Mouse (Mus musculus) MEL (cell line): ENCODE results near the gene Myo1e. TPM values are rescaled to one million over a fixed set of nuclear protein-coding genes. Genes with fewer than 3 reads are reported as not detected.
"Not testable (repeated sequence)": the region's sequence is repeated elsewhere in the genome, so short reads cannot be mapped to it uniquely, and the experiment has no call there.

Experiments
- DNase-seq: peaks from one replicate; pipeline ENCODE4 v3.0.0; 2011; ENCODE audit warnings: low read depth, low spot score
- H3K27ac ChIP-seq: 2 replicates; pipeline ENCODE4 v1.5.1; 2012; ENCODE audit warnings: low read depth, mild to moderate bottlenecking, control low read depth, low read length, moderate library complexity; ENCODE audit not compliant: control insufficient read depth
- H3K27me3 ChIP-seq, 2 experiments: fragments of 150-350 bp in 1 of 2; sonication (generic) in 1 of 2; 2 replicates each; pipeline ENCODE4 v1.6.1; 2012; ENCODE audit warnings: low read length in 2 of 2, mild to moderate bottlenecking in 2 of 2, improper control_type of control experiment in 1 of 2, moderate library complexity in 1 of 2; ENCODE audit not compliant: insufficient read depth in 2 of 2, control insufficient read depth in 1 of 2
- H3K36me3 ChIP-seq, 2 experiments: 2 replicates each; pipeline ENCODE4 v1.6.1; 2012 to 2014; ENCODE audit warnings: low read length in 2 of 2, improper control_type of control experiment in 1 of 2, inconsistent platforms in 1 of 2, mild to moderate bottlenecking in 1 of 2; ENCODE audit not compliant: insufficient read depth in 2 of 2, control insufficient read depth in 1 of 2
- H3K4me1 ChIP-seq, 2 experiments: fragments of 150-350 bp in 1 of 2; sonication (generic) in 1 of 2; 2 replicates each; pipeline ENCODE4 v1.6.1; 2012; ENCODE audit warnings: low read length in 2 of 2, improper control_type of control experiment in 1 of 2, mild to moderate bottlenecking in 1 of 2; ENCODE audit not compliant: insufficient read depth in 2 of 2, control insufficient read depth in 1 of 2
- H3K4me3 ChIP-seq, 2 experiments: fragments of 150-350 bp in 1 of 2; sonication (generic) in 1 of 2; 2 replicates each; pipeline ENCODE4 v1.5.1; 2012; ENCODE audit warnings: low read depth in 2 of 2, low read length in 2 of 2, mild to moderate bottlenecking in 2 of 2, moderate library complexity in 2 of 2, control low read depth in 1 of 2, improper control_type of control experiment in 1 of 2; ENCODE audit not compliant: control insufficient read depth in 1 of 2, insufficient read depth in 1 of 2
- H3K79me2 ChIP-seq: 2 replicates; pipeline ENCODE4 v1.6.1; 2012; ENCODE audit warnings: mild to moderate bottlenecking, low read length, moderate library complexity; ENCODE audit not compliant: control insufficient read depth, poor library complexity, insufficient read depth
- H3K9ac ChIP-seq: 2 replicates; pipeline ENCODE4 v1.6.1; 2012; ENCODE audit warnings: low read depth, mild to moderate bottlenecking, control low read depth, low read length, moderate library complexity; ENCODE audit not compliant: control insufficient read depth, poor library complexity, severe bottlenecking
- H3K9me3 ChIP-seq: fragments of 150-350 bp; sonication (generic); replicated peaks from 2 replicates; pipeline ENCODE4 v1.6.1; 2012; ENCODE audit warnings: mild to moderate bottlenecking, low read length, improper control_type of control experiment, moderate library complexity; ENCODE audit not compliant: insufficient read depth
- BHLHE40 ChIP-seq: IDR thresholded peaks from 2 replicates; pipeline ENCODE4 v1.6.1; 2012; ENCODE audit warnings: low read depth, mild to moderate bottlenecking, inconsistent platforms, low read length, improper control_type of control experiment, borderline replicate concordance
- CHD1 ChIP-seq: IDR thresholded peaks from 2 replicates; pipeline ENCODE4 v1.6.1; 2012; ENCODE audit warnings: low read depth, mild to moderate bottlenecking, inconsistent platforms, low read length, improper control_type of control experiment
- ELF1 ChIP-seq: IDR thresholded peaks from 2 replicates; pipeline ENCODE4 v1.6.1; 2014; ENCODE audit warnings: low read depth, mild to moderate bottlenecking, inconsistent platforms, low read length, improper control_type of control experiment, moderate library complexity
- EP300 ChIP-seq, 2 experiments: IDR thresholded peaks; 2 replicates each; pipeline ENCODE4 v1.6.1; 2011; ENCODE audit warnings: improper control_type of control experiment in 2 of 2, low read length in 2 of 2, low read depth in 1 of 2, mild to moderate bottlenecking in 1 of 2
- GABPA ChIP-seq: IDR thresholded peaks from 2 replicates; pipeline ENCODE4 v1.6.1; 2012; ENCODE audit warnings: low read depth, mild to moderate bottlenecking, inconsistent platforms, low read length, improper control_type of control experiment, moderate library complexity
- KAT2A ChIP-seq: conservative IDR thresholded peaks from 2 replicates; pipeline ENCODE4 v1.6.1; 2012; ENCODE audit warnings: low read depth, low read length, improper control_type of control experiment, inconsistent platforms
- MAX ChIP-seq: IDR thresholded peaks from 2 replicates; pipeline ENCODE4 v1.6.1; 2011; ENCODE audit warnings: low read length, improper control_type of control experiment
- MEF2A ChIP-seq: IDR thresholded peaks from 2 replicates; pipeline ENCODE4 v1.6.1; 2014; ENCODE audit warnings: low read depth, mild to moderate bottlenecking, inconsistent platforms, low read length, improper control_type of control experiment; ENCODE audit not compliant: poor library complexity, insufficient replicate concordance, severe bottlenecking; ENCODE audit errors: extremely low read depth
- MXI1 ChIP-seq: IDR thresholded peaks from 2 replicates; pipeline ENCODE4 v1.6.1; 2011; ENCODE audit warnings: mild to moderate bottlenecking, low read depth, low read length, improper control_type of control experiment
- POLR2A ChIP-seq, 2 experiments: IDR thresholded peaks; 2 replicates each; pipeline ENCODE4 v1.6.1; 2011 to 2012; ENCODE audit warnings: low read length in 2 of 2, mild to moderate bottlenecking in 2 of 2, control low read depth in 1 of 2, improper control_type of control experiment in 1 of 2, low read depth in 1 of 2, moderate library complexity in 1 of 2; ENCODE audit not compliant: control insufficient read depth in 1 of 2, insufficient read depth in 1 of 2, poor library complexity in 1 of 2
- POLR2AphosphoS5 ChIP-seq: IDR thresholded peaks from 2 replicates; pipeline ENCODE4 v1.6.1; 2012; ENCODE audit warnings: low read depth, borderline replicate concordance, mild to moderate bottlenecking, inconsistent platforms, low read length, moderate library complexity, mixed read lengths
- RAD21 ChIP-seq: IDR thresholded peaks from 2 replicates; pipeline ENCODE4 v1.6.1; 2011; ENCODE audit warnings: mild to moderate bottlenecking, low read depth, low read length, improper control_type of control experiment
- RCOR1 ChIP-seq: IDR thresholded peaks from 2 replicates; pipeline ENCODE4 v1.6.1; 2012; ENCODE audit warnings: low read depth, mild to moderate bottlenecking, inconsistent platforms, low read length, improper control_type of control experiment
- SIN3A ChIP-seq: IDR thresholded peaks from 2 replicates; pipeline ENCODE4 v1.6.1; 2012; ENCODE audit warnings: low read length, improper control_type of control experiment, inconsistent platforms
- SMC3 ChIP-seq: IDR thresholded peaks from 2 replicates; pipeline ENCODE4 v1.6.1; 2011; ENCODE audit warnings: low read depth, low read length, improper control_type of control experiment
- UBTF ChIP-seq: IDR thresholded peaks from 2 replicates; pipeline ENCODE4 v1.6.1; 2012; ENCODE audit warnings: low read depth, mild to moderate bottlenecking, inconsistent platforms, low read length, improper control_type of control experiment, moderate library complexity, borderline replicate concordance; ENCODE audit not compliant: insufficient read depth
- USF2 ChIP-seq, 2 experiments: IDR thresholded peaks; 2 replicates each; pipeline ENCODE4 v1.6.1; 2011 to 2012; ENCODE audit warnings: improper control_type of control experiment in 2 of 2, low read length in 2 of 2, borderline replicate concordance in 1 of 2, inconsistent platforms in 1 of 2, low read depth in 1 of 2, mild to moderate bottlenecking in 1 of 2; ENCODE audit not compliant: insufficient read depth in 1 of 2
- ZC3H11A ChIP-seq: IDR thresholded peaks from 2 replicates; pipeline ENCODE4 v1.6.1; 2012; ENCODE audit warnings: low read depth, mild to moderate bottlenecking, inconsistent platforms, low read length, improper control_type of control experiment
- ZMIZ1 ChIP-seq: IDR thresholded peaks from 2 replicates; pipeline ENCODE4 v1.6.1; 2012; ENCODE audit warnings: low read depth, mild to moderate bottlenecking, inconsistent platforms, low read length, improper control_type of control experiment, moderate library complexity
- polyA plus RNA-seq, 2 experiments: library from polyadenylated mRNA; stranded (reverse) in 1 of 2; unstranded in 1 of 2; fragments of >175 nt in 1 of 2; fragments of >200 nt in 1 of 2; gene quantifications; 2 replicates each; pipeline versions ENCODE4 v1.2.1 to v1.2.4; 2012; ENCODE audit warnings: low replicate concordance in 2 of 2, low read depth in 1 of 2; ENCODE audit not compliant: insufficient read length in 2 of 2, insufficient read depth in 1 of 2, missing spikeins in 1 of 2
- total RNA-seq: library from RNA; depleted of rRNA; stranded (reverse); fragments of 300-350 nt; gene quantifications from 2 replicates; pipeline ENCODE4 v1.2.3, GENCODE M21; 2012

The Myo1e gene
- total and polyA plus RNA-seq, 3 experiments = 4.9 to 7.8 TPM; not detected in 1

- H3K79me2 ChIP-seq = no peaks in the 10 kb centered on the region
- no peak for DNase-seq
- no peak overlapping the region for H3K27ac ChIP-seq
- no peaks in the 10 kb centered on the region for H3K4me1 ChIP-seq
- H3K36me3 ChIP-seq = no peaks in the 10 kb centered on the region
- H3K4me3 ChIP-seq = no peak overlapping the region
- H3K27me3 ChIP-seq = no peaks in the 10 kb centered on the region; a peak in 2 of 4 replicates
- TF ChIP-seq ZC3H11A = no peak
- TF ChIP-seq MEF2A = no peak
- TF ChIP-seq MAX = no peak
- TF ChIP-seq UBTF = no peak
- no peak for TF ChIP-seq MXI1
- no peak for TF ChIP-seq RCOR1
- TF ChIP-seq POLR2A (IDR thresholded peaks at IDR 0.05; ENCODE audit: control insufficient read depth in 1 of 2, insufficient read depth in 1 of 2, low read depth in 1 of 2, low read length in 2 of 2, poor library complexity in 1 of 2) = no peak
- no peak for TF ChIP-seq RAD21
- no peak for TF ChIP-seq USF2 (IDR thresholded peaks at IDR 0.05; ENCODE audit: borderline replicate concordance in 1 of 2, insufficient read depth in 1 of 2, low read depth in 1 of 2, low read length in 2 of 2)
- no peak for TF ChIP-seq SMC3
- TF ChIP-seq BHLHE40 = no peak
- no peak for TF ChIP-seq KAT2A
- no peak for TF ChIP-seq SIN3A
- TF ChIP-seq EP300 (IDR thresholded peaks at IDR 0.05; ENCODE audit: low read depth in 1 of 2, low read length in 2 of 2) = no peak
- TF ChIP-seq GABPA = no peak
- no peak overlapping the region for H3K9ac ChIP-seq
- H3K9me3 ChIP-seq = no peaks in the 10 kb centered on the region
These were observed 45.9 kb downstream of the Myo1e start for GRCm38 (mm10) chr9:70253016-70253415.

- no peak for DNase-seq
- Histone ChIP-seq H3K27me3 (no peaks in the 10 kb centered on the region; a peak in 2 of 4 replicates), H3K79me2 (no peaks in the 10 kb centered on the region), H3K27ac (no peak overlapping the region), H3K4me1 (no peaks in the 10 kb centered on the region), H3K4me3 (no peak overlapping the region), H3K9ac (no peak overlapping the region), H3K9me3 (no peaks in the 10 kb centered on the region), H3K36me3 (no peaks in the 10 kb centered on the region)
- TF ChIP-seq ELF1 = no peak
- no peak for TF ChIP-seq POLR2A (IDR thresholded peaks at IDR 0.05; ENCODE audit: control insufficient read depth in 1 of 2, insufficient read depth in 1 of 2, low read depth in 1 of 2, low read length in 2 of 2, poor library complexity in 1 of 2)
- no peak for TF ChIP-seq UBTF
- TF ChIP-seq POLR2AphosphoS5 = no peak
- no peak for TF ChIP-seq CHD1
- TF ChIP-seq ZMIZ1 = no peak
- TF ChIP-seq GABPA = no peak
These were observed 47.9 kb downstream of the Myo1e start for GRCm38 (mm10) chr9:70255005-70255404.

GRCm38 (mm10) chr9:70256027-70256426, 48.9 kb downstream of the Myo1e start:
- H3K79me2 ChIP-seq, H3K9me3 ChIP-seq, H3K27me3 ChIP-seq, H3K4me3 ChIP-seq, H3K36me3 ChIP-seq, H3K4me1 ChIP-seq, H3K27ac ChIP-seq, DNase-seq, H3K9ac ChIP-seq: not testable (repeated sequence)
